Mouse (Mus musculus): Measurements from ENCODE around the gene Abtb2. TPM values are rescaled to one million over a fixed set of nuclear protein-coding genes. Genes with fewer than 3 reads are reported as not detected.

Abtb2 gene
- total and polyA plus RNA-seq, 3 experiments = 0.12 to 0.13 TPM; not detected in 1

DNA sequence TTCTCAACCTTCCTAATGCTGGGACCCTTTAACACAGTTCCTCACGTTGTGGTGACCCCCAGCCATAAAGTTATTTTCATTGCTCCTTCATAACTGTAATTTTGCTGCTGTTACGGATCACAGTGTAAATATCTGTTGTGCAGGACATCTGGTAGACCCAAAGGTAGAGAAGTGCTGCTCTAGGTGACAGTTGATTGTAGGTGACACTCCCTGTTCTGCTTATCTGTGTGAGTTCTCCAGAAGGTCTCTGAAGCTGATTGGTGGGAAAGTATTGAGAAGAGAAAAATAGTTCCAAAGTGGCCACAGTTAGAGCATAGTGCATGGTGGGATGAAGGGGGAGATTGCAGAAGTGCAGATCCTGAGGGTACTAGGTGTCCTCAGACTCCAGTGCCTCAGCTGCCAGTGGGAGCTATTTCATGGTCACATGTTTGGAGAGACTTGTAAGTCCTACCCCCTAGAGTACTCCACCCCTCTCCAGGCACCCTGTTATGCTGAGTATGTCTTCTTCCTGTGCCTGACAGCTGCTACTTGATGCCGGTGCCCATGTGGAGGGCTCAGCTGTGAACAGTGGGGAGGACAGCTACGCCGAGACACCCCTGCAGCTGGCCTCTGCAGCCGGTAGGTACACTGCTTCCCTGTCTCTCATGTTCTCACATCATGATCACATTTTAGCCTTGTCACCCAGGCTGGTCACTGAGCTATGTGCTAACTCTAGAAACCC lies 141.1 kb downstream of the Abtb2 start:
- no peak overlapping the region for H3K9ac ChIP-seq (ENCODE audit: control insufficient read depth, low read depth, low read length, poor library complexity, severe bottlenecking)
- H3K27ac ChIP-seq (ENCODE audit: control insufficient read depth, low read depth, low read length) = no peak overlapping the region
- H3K9me3 ChIP-seq (replicated peaks; ENCODE audit: insufficient read depth, low read length) = no peaks in the 10 kb centered on the region
- TF ChIP-seq KAT2A (conservative IDR thresholded peaks at IDR 0.05; ENCODE audit: low read depth, low read length) (no peak), USF1 (IDR thresholded peaks at IDR 0.05; ENCODE audit: low read depth, low read length) (0 out of 2 replicates have a peak, but pooled peaks have one; percentile 23), EP300 (IDR thresholded peaks at IDR 0.05; ENCODE audit: low read depth in 1 of 2, low read length in 2 of 2) (peak in 1 of 2 experiments; percentile 44; a peak in 2 of 4 replicates), ELF1 (IDR thresholded peaks at IDR 0.05; ENCODE audit: low read depth, low read length) (no peak), ETS1 (IDR thresholded peaks at IDR 0.05; ENCODE audit: low read depth, low read length) (0 out of 2 replicates have a peak, but pooled peaks have one; percentile 25)
- H3K27me3 ChIP-seq (ENCODE audit: control insufficient read depth in 1 of 2, insufficient read depth in 2 of 2, low read length in 2 of 2) = no peaks in the 10 kb centered on the region
- DNase-seq (ENCODE audit: low read depth, low spot score) = peak; percentile 62
- H3K79me2 ChIP-seq (ENCODE audit: control insufficient read depth, insufficient read depth, low read length, poor library complexity) = no peaks in the 10 kb centered on the region
- peaks cover 0 to 9% of the 10 kb centered on the region in 2 experiments; a peak in 2 of 4 replicates for H3K36me3 ChIP-seq (ENCODE audit: control insufficient read depth in 1 of 2, insufficient read depth in 2 of 2, low read length in 2 of 2)
- no peak overlapping the region for H3K4me3 ChIP-seq (ENCODE audit: control insufficient read depth in 1 of 2, insufficient read depth in 1 of 2, low read depth in 2 of 2, low read length in 2 of 2)
- peaks cover 0 to 18% of the 10 kb centered on the region in 2 experiments; a peak in 3 of 4 replicates for H3K4me1 ChIP-seq (ENCODE audit: control insufficient read depth in 1 of 2, insufficient read depth in 2 of 2, low read length in 2 of 2)

DNA sequence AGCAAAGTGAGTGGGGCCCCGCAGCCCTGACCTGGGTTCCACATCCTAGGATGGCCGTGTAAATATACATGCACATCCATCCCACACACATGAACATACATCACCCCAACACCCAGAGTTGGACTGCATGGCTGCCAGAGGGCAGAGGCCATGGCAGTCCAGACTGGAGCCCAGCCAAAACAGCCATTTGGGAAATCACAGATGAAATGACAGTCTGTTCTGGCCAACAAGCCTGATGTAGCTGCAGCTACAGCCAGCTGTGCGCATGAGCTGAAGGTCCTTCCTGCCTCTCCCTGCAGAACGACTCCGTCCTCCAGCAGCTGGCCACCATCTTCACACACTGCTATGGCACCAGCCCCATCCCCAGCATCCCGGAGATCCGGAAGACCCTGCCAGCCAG lies 144.7 kb downstream of the Abtb2 start:
- peaks cover 0 to 17% of the 10 kb centered on the region in 2 experiments; a peak in 2 of 4 replicates for H3K4me1 ChIP-seq (ENCODE audit: control insufficient read depth in 1 of 2, insufficient read depth in 2 of 2, low read length in 2 of 2)

GRCm38 (mm10) chr2:103713831-103714230 lies 147.7 kb downstream of the Abtb2 start:
- TF ChIP-seq MXI1 (IDR thresholded peaks at IDR 0.05; ENCODE audit: low read depth, low read length) = no peak
- no peak for TF ChIP-seq ZKSCAN1 (IDR thresholded peaks at IDR 0.05; ENCODE audit: low read depth, low read length)
- TF ChIP-seq ETS1 (IDR thresholded peaks at IDR 0.05; ENCODE audit: low read depth, low read length) = no peak
- no peak for TF ChIP-seq SMC3 (IDR thresholded peaks at IDR 0.05; ENCODE audit: low read depth, low read length)
- TF ChIP-seq ZNF384 (IDR thresholded peaks at IDR 0.05; ENCODE audit: low read depth, low read length) = no peak
- no peak for TF ChIP-seq POLR2AphosphoS2 (IDR thresholded peaks at IDR 0.05; ENCODE audit: low read length)
- no peak for TF ChIP-seq MAFK (IDR thresholded peaks at IDR 0.05; ENCODE audit: borderline replicate concordance, low read depth, low read length)
- no peak for TF ChIP-seq TAL1 (IDR thresholded peaks at IDR 0.05; ENCODE audit: low read length)
- TF ChIP-seq EP300 (IDR thresholded peaks at IDR 0.05; ENCODE audit: low read depth in 1 of 2, low read length in 2 of 2) = no peak
- TF ChIP-seq MYC (IDR thresholded peaks at IDR 0.05; ENCODE audit: low read depth, low read length) = no peak
- TF ChIP-seq UBTF (IDR thresholded peaks at IDR 0.05; ENCODE audit: borderline replicate concordance, insufficient read depth, low read depth, low read length) = no peak
- TF ChIP-seq JUND (IDR thresholded peaks at IDR 0.05; ENCODE audit: low read depth, low read length) = no peak
- no peak for TF ChIP-seq ZMIZ1 (IDR thresholded peaks at IDR 0.05; ENCODE audit: low read depth, low read length)
- TF ChIP-seq USF2 (IDR thresholded peaks at IDR 0.05; ENCODE audit: borderline replicate concordance in 1 of 2, insufficient read depth in 1 of 2, low read depth in 1 of 2, low read length in 2 of 2) = no peak
- TF ChIP-seq MAZ (IDR thresholded peaks at IDR 0.05; ENCODE audit: low read depth, low read length) = no peak
- Histone ChIP-seq H3K4me1 (ENCODE audit: control insufficient read depth in 1 of 2, insufficient read depth in 2 of 2, low read length in 2 of 2) (no peaks in the 10 kb centered on the region), H3K4me3 (ENCODE audit: control insufficient read depth in 1 of 2, insufficient read depth in 1 of 2, low read depth in 2 of 2, low read length in 2 of 2) (no peak overlapping the region), H3K9me3 (replicated peaks; ENCODE audit: insufficient read depth, low read length) (no peaks in the 10 kb centered on the region), H3K79me2 (ENCODE audit: control insufficient read depth, insufficient read depth, low read length, poor library complexity) (no peaks in the 10 kb centered on the region), H3K27me3 (ENCODE audit: control insufficient read depth in 1 of 2, insufficient read depth in 2 of 2, low read length in 2 of 2) (no peaks in the 10 kb centered on the region), H3K36me3 (ENCODE audit: control insufficient read depth in 1 of 2, insufficient read depth in 2 of 2, low read length in 2 of 2) (no peaks in the 10 kb centered on the region), H3K27ac (ENCODE audit: control insufficient read depth, low read depth, low read length) (no peak overlapping the region), H3K9ac (ENCODE audit: control insufficient read depth, low read depth, low read length, poor library complexity, severe bottlenecking) (no peak overlapping the region)
- DNase-seq (ENCODE audit: low read depth, low spot score) = no peak

More for the DNA sequence above, 144.7 kb downstream of the Abtb2 start:
- Histone ChIP-seq H3K36me3 (ENCODE audit: control insufficient read depth in 1 of 2, insufficient read depth in 2 of 2, low read length in 2 of 2) (peaks cover 0 to 9% of the 10 kb centered on the region in 2 experiments; a peak in 2 of 4 replicates), H3K27me3 (ENCODE audit: control insufficient read depth in 1 of 2, insufficient read depth in 2 of 2, low read length in 2 of 2) (no peaks in the 10 kb centered on the region), H3K79me2 (ENCODE audit: control insufficient read depth, insufficient read depth, low read length, poor library complexity) (no peaks in the 10 kb centered on the region), H3K27ac (ENCODE audit: control insufficient read depth, low read depth, low read length) (no peak overlapping the region), H3K9me3 (replicated peaks; ENCODE audit: insufficient read depth, low read length) (no peaks in the 10 kb centered on the region), H3K9ac (ENCODE audit: control insufficient read depth, low read depth, low read length, poor library complexity, severe bottlenecking) (no peak overlapping the region), H3K4me3 (ENCODE audit: control insufficient read depth in 1 of 2, insufficient read depth in 1 of 2, low read depth in 2 of 2, low read length in 2 of 2) (no peak overlapping the region)
- DNase-seq (ENCODE audit: low read depth, low spot score) = no peak
- TF ChIP-seq NELFE (IDR thresholded peaks at IDR 0.05; ENCODE audit: low read depth, low read length) = no peak
- no peak for TF ChIP-seq MYC (IDR thresholded peaks at IDR 0.05; ENCODE audit: low read depth, low read length)

Data from MEL (cell line).